Mouse (Mus musculus): ENCODE data around the gene Islr. TPM values are rescaled to one million over a fixed set of nuclear protein-coding genes. Genes with fewer than 3 reads are reported as not detected.

Islr gene
- polyA plus RNA-seq, 1 experiment from 2014 or later, result 60.4 TPM

DNA sequence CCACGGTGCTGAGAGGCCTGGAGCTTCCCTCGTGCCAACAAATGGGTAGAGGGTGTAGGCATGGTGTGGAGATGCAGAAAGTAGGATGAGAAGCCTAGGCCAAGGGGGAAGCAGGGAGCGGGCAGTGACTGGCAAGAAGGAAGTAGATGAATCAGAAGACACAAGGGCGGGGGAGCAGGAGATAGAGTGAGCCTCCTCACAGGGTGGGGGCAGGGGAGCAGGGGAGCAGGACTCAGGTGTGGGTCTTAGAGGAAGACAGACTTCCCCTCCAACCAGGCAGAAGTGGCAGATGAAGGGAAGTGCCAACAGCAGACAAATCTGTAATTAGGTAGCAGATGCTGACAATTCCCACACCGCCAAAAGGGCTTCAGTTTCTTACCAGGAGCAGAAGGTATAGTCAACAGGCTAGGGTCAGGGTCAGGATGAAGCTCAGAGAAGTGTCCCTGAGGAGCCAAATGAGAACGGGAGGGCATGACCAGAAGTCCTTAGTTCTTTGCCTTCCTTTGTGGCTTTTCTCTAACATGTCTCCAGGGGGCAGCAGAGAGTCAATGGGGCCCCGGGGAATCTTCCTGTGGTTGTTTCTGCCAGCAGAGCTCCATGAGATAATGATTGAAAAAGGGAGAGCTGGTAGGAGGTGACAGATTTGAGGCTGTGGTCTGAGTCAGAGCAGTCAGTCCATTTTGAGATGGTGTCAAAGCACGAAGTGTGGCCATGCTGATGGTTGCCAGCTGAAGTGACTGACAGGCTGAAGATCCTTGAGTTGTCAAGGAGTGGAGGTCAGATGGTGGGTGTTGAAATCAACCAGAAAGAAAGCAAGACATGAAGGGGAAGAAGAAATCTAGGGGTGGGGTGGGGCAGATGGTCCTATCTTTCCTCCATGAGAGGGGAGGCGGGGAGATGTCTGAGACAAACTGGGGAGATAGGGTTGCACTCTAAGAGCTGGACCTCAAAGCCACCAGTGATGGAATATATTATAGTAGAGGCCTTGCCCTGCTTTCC is 22.1 kb upstream of the Islr start:
- DNase-seq (ENCODE audit: low spot score), result peak; percentile 73
- H3K27ac ChIP-seq, result no peak overlapping the region
- no peaks in the 10 kb centered on the region for H3K9me3 ChIP-seq (replicated peaks; ENCODE audit: low read length)
- H3K9ac ChIP-seq (ENCODE audit: low read depth, low read length), result no peak overlapping the region
- H3K27me3 ChIP-seq (ENCODE audit: insufficient read depth, low read length), result no peaks in the 10 kb centered on the region
- WGBS, result 67% methylated on average over 9 of the region's 9 CpGs
- H3K4me1 ChIP-seq (replicated peaks; ENCODE audit: insufficient read depth, low read length), result no peaks in the 10 kb centered on the region
- no peak overlapping the region for H3K4me3 ChIP-seq (replicated peaks; ENCODE audit: low read depth, low read length)
- H3K36me3 ChIP-seq (ENCODE audit: insufficient read depth, low read length), result peaks cover 64% of the 10 kb centered on the region
- ATAC-seq (replicated peaks; ENCODE audit: low FRiP score, low read depth), result 0 out of 2 replicates have a peak, but pooled peaks have one; percentile 23
- no peak overlapping the region for H3K4me2 ChIP-seq (ENCODE audit: low read length)
- TF ChIP-seq CTCF (IDR thresholded peaks at IDR 0.05; ENCODE audit: low read depth), result peak; percentile 88

DNA sequence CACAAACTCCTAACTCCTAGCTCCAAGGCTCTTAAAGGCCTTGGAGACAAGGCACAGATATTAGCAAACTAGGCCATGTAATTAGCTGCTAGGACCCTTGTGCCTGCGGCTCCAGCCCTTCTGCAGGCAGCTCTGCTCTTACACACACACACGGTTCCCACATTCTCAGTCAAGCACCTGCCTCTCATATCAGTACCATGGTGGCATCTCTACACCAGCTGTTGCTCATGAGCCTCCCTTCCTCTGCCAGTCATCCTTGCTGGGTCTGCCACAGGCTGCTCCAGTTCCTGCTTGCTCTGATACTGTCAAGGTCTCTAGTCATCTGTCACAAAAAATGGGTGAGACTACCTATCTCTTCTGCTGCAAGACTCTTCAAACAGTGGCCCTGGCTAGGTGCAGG is 20.2 kb upstream of the Islr start:
- no peak for DNase-seq (ENCODE audit: low spot score)
- no peak for TF ChIP-seq CTCF (IDR thresholded peaks at IDR 0.05; ENCODE audit: low read depth)
- no peak overlapping the region for H3K4me2 ChIP-seq (ENCODE audit: low read length)
- WGBS, result 95% methylated on average over 2 of the region's 2 CpGs
- H3K36me3 ChIP-seq (ENCODE audit: insufficient read depth, low read length), result peaks cover 59% of the 10 kb centered on the region
- ATAC-seq (replicated peaks; ENCODE audit: low FRiP score, low read depth), result no peak
- no peaks in the 10 kb centered on the region for H3K4me1 ChIP-seq (replicated peaks; ENCODE audit: insufficient read depth, low read length)
- no peaks in the 10 kb centered on the region for H3K9me3 ChIP-seq (replicated peaks; ENCODE audit: low read length)
- H3K27ac ChIP-seq, result no peak overlapping the region
- no peaks in the 10 kb centered on the region for H3K27me3 ChIP-seq (ENCODE audit: insufficient read depth, low read length)
- H3K4me3 ChIP-seq (replicated peaks; ENCODE audit: low read depth, low read length), result no peak overlapping the region
- no peak overlapping the region for H3K9ac ChIP-seq (ENCODE audit: low read depth, low read length)

DNA sequence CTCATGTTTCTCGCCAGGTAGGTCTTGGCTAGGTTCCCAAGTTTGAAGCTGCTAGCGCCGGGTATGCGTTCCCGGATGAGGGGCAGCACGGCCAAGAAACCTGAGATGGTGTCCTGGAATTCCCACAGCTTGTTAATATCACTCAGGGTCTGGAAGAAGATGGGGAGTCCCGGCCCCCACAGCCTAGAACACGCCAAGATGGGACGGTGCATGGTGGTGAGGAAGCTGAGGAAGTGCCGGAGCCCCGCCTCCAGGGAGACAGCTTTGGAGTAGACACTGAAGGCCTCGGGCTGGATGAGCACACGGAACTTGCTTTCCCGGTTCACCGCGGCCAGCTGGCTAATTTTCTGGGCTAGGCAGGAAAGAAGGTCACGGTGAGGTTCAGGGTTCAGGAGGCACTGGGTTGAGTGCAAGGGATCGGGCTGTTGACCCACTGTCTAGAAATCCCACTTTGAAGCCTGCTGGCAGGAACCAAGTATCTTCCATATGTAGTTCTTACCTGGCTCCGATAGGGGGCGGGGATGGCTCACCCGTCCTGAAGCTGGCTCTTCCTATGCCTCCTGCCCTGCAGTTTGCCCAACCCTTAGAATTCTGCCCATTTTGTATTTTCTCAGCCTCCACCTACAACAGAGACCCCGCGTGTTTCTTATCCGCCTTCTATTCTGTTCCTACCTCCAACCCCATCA is 16.3 kb upstream of the Islr start:
- TF ChIP-seq CTCF (IDR thresholded peaks at IDR 0.05; ENCODE audit: low read depth), result peak; percentile 70
- 65% methylated on average over 24 of the region's 24 CpGs for WGBS
- DNase-seq (ENCODE audit: low spot score), result peak; percentile 74
- no peak for ATAC-seq (replicated peaks; ENCODE audit: low FRiP score, low read depth)
- Histone ChIP-seq H3K27me3 (ENCODE audit: insufficient read depth, low read length) (no peaks in the 10 kb centered on the region), H3K4me1 (replicated peaks; ENCODE audit: insufficient read depth, low read length) (no peaks in the 10 kb centered on the region), H3K9me3 (replicated peaks; ENCODE audit: low read length) (no peaks in the 10 kb centered on the region), H3K4me3 (replicated peaks; ENCODE audit: low read depth, low read length) (no peak overlapping the region), H3K27ac (no peak overlapping the region), H3K9ac (ENCODE audit: low read depth, low read length) (no peak overlapping the region), H3K4me2 (ENCODE audit: low read length) (no peak overlapping the region), H3K36me3 (ENCODE audit: insufficient read depth, low read length) (peaks cover 39% of the 10 kb centered on the region)

DNA sequence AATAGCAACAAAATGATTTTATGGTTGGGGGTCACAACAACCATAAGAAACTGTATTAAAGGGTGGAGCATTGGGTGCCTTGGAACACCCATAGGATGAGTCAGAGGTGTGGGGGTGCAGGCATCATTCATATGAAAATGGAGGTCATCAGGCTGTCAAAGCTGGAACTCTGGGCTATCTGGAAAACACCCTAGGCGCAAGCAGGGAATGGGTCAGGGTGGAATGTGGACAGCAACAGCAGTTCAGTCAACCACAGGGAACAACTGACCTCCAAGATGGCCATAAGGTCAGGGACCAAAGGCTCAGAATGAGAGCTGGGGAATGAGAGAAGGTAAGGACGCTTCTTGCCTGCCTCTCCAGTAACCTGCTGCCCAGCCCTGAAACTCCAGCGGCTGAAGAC is 14.4 kb upstream of the Islr start:
- WGBS, result 89% methylated on average over 3 of the region's 3 CpGs
- DNase-seq (ENCODE audit: low spot score) (no peak), ATAC-seq (replicated peaks; ENCODE audit: low FRiP score, low read depth) (no peak)
- Histone ChIP-seq H3K4me2 (ENCODE audit: low read length) (no peak overlapping the region), H3K27ac (no peak overlapping the region), H3K9ac (ENCODE audit: low read depth, low read length) (no peak overlapping the region), H3K36me3 (ENCODE audit: insufficient read depth, low read length) (peaks cover 26% of the 10 kb centered on the region), H3K9me3 (replicated peaks; ENCODE audit: low read length) (no peaks in the 10 kb centered on the region), H3K4me1 (replicated peaks; ENCODE audit: insufficient read depth, low read length) (peaks cover 7% of the 10 kb centered on the region), H3K27me3 (ENCODE audit: insufficient read depth, low read length) (no peaks in the 10 kb centered on the region), H3K4me3 (replicated peaks; ENCODE audit: low read depth, low read length) (no peak overlapping the region)
- no peak for TF ChIP-seq CTCF (IDR thresholded peaks at IDR 0.05; ENCODE audit: low read depth)

DNA sequence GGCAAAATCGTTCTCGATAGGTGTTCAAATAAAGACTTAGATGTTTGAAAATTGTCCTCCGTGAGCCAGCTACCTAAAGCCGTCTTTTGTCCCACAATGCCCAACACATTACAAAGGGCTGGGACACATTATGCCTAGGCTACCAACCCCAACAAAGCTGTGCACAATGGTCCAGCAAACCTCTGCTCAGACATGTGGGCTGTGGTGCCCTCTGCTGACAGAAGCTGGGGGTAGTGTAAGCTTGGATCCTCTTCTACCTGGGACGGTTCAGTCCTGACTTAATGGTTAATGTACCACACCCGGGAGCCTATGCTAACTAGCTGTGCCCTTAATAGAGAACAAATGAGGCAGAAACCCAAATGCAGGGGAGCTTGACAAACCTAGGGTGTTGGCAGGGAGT is 12.3 kb upstream of the Islr start:
- H3K4me1 ChIP-seq (replicated peaks; ENCODE audit: insufficient read depth, low read length), result peaks cover 10% of the 10 kb centered on the region
- H3K4me2 ChIP-seq (ENCODE audit: low read length), result no peak overlapping the region
- WGBS, result 52% methylated on average over 6 of the region's 6 CpGs
- H3K9ac ChIP-seq (ENCODE audit: low read depth, low read length), result no peak overlapping the region
- H3K9me3 ChIP-seq (replicated peaks; ENCODE audit: low read length), result no peaks in the 10 kb centered on the region
- H3K36me3 ChIP-seq (ENCODE audit: insufficient read depth, low read length), result peaks cover 18% of the 10 kb centered on the region
- peak; percentile 82 for TF ChIP-seq CTCF (IDR thresholded peaks at IDR 0.05; ENCODE audit: low read depth)
- no peak for ATAC-seq (replicated peaks; ENCODE audit: low FRiP score, low read depth)
- DNase-seq (ENCODE audit: low spot score), result peak; percentile 68
- no peaks in the 10 kb centered on the region for H3K27me3 ChIP-seq (ENCODE audit: insufficient read depth, low read length)
- no peak overlapping the region for H3K27ac ChIP-seq
- H3K4me3 ChIP-seq (replicated peaks; ENCODE audit: low read depth, low read length), result no peak overlapping the region

DNA sequence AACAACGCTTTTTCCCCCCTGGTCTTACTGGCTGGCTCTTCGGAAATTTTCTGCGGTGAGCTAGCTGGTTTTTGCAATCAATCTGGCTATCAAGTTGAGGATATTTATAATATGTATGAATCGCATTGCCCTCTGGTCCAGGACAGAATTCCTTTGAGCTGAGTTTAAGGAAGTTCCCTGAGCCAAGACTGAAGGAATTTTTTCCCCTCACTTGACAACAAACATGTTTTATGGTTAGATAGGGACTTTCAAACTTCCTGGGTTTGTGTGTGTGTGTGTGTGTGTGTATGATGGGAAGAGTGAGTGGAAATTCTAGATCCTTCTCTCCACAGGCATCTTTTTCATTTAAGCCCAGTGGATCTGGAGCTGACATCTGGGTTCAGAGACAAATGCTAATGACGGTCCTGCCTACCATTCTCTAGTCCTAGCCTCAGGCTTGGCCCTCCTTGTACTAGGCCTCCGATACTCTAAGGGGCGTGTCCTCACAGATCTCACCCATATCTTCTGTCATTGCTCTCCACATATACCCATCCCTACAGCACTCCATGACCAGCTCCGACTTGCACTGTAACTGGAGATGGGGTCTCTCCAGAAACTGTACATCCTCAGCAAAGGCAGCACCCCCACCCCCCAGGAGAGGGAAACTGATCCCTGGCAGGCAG is 10.5 kb upstream of the Islr start:
- H3K9ac ChIP-seq (ENCODE audit: low read depth, low read length), result no peak overlapping the region
- TF ChIP-seq CTCF (IDR thresholded peaks at IDR 0.05; ENCODE audit: low read depth), result no peak
- H3K27ac ChIP-seq, result peak overlapping the region; percentile 75
- 0 out of 2 replicates have a peak overlapping the region, but pooled peaks have one; percentile 5 for H3K4me2 ChIP-seq (ENCODE audit: low read length)
- DNase-seq (ENCODE audit: low spot score) (peak; percentile 90), ATAC-seq (replicated peaks; ENCODE audit: low FRiP score, low read depth) (no peak)
- H3K9me3 ChIP-seq (replicated peaks; ENCODE audit: low read length), result no peaks in the 10 kb centered on the region
- H3K36me3 ChIP-seq (ENCODE audit: insufficient read depth, low read length), result peaks cover 8% of the 10 kb centered on the region
- peaks cover 10% of the 10 kb centered on the region for H3K4me1 ChIP-seq (replicated peaks; ENCODE audit: insufficient read depth, low read length)
- no peaks in the 10 kb centered on the region for H3K27me3 ChIP-seq (ENCODE audit: insufficient read depth, low read length)
- WGBS, result 36% methylated on average over 8 of the region's 8 CpGs
- H3K4me3 ChIP-seq (replicated peaks; ENCODE audit: low read depth, low read length), result no peak overlapping the region

Measured in kidney, postnatal 0 days (tissue).